In the genomic region with DNA sequence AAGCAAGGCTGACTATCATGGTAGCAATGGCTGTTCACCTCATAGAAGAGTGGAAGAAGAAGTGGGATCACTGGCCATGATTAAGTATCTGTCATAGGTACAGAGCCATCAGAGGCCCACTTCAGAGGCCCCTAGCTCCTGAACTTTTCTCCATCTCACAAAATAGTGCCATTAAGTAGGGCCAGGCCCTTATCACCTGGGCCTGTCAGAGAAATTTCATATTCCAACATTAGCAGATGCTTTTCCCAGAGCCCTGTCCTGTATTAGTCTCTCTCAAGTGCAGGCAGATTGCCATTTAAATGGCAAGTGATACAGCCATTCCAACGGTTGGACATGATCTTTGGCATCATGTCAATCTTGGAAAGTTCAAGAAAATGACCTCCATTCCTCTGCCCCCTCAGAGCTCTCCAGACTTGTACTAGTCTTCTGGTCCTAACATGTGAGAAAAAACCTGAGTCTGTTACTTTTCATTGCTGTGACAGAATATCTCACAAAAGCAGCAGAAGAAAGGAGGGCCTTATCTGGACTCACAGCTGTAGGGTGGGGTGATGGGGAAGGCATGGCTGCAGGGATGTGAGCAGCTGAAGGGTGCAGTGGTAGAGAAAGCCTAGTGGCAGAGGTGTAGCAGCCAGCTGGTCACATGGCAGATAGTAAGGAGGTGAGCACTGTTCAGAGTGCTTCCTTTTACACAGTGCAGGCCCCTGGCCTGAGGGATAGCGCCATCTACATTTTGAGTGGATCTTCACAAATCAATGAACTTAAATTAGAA, we compare ENCODE assay signal across 12 mouse cellular contexts.
A peak's percentile ranks its signal among the peaks of the same experiment; 100 is the strongest.
DNase-seq lines count a peak whose midpoint lies in the region; ATAC-seq and TF ChIP-seq lines count a peak whose summit lies in the region.
"Had no signal": no experiment of that assay in that cellular context is flagged by ENCODE, and none has a peak within 500 bp of the region (broad histone marks: within the 10 kb centered on the region; RNA-seq: fewer than 3 reads in every experiment).

No protein-coding gene starts in this region.

- no peaks in the 10 kb centered on the region for H3K36me3 ChIP-seq in forebrain, embryonic 12.5 days (replicated peaks)
- H3K36me3 ChIP-seq in forebrain, postnatal 0 days (ENCODE audit: insufficient read depth) = no peaks in the 10 kb centered on the region
- no peaks in the 10 kb centered on the region for H3K36me3 ChIP-seq in limb, embryonic 12.5 days
- H3K36me3 ChIP-seq in limb, embryonic 10.5 days = no peaks in the 10 kb centered on the region
- H3K36me3 ChIP-seq in liver, embryonic 16.5 days (ENCODE audit: control insufficient read depth, insufficient read depth) = no peaks in the 10 kb centered on the region
- H3K36me3 ChIP-seq: neural tube, embryonic 13.5 days had no signal

- TF ChIP-seq CTCF in forebrain, postnatal 0 days (IDR thresholded peaks at IDR 0.05; ENCODE audit: low read depth) = no peak
- no peak for TF ChIP-seq CTCF in cerebellum, adult 2 months (IDR thresholded peaks at IDR 0.05; ENCODE audit: borderline replicate concordance, insufficient read depth, low read depth, low read length)

- 0 out of 2 replicates have a peak, but pooled peaks have one; percentile 23 for ATAC-seq in forebrain, embryonic 12.5 days (ENCODE audit: low FRiP score)
- no peak for ATAC-seq in forebrain, postnatal 0 days
- ATAC-seq in limb, embryonic 12.5 days (ENCODE audit: insufficient number of reproducible peaks, insufficient read depth, low FRiP score, low TSS enrichment, low read depth) = peak; percentile 81
- ATAC-seq in liver, embryonic 16.5 days (ENCODE audit: low read depth) = peak; percentile 99

- WGBS in forebrain, embryonic 12.5 days = 76% methylated on average over 2 of the region's 2 CpGs
- WGBS in forebrain, postnatal 0 days = 81% methylated on average over 2 of the region's 2 CpGs
- 84% methylated on average over 2 of the region's 2 CpGs for WGBS in limb, embryonic 12.5 days
- 89% methylated on average over 2 of the region's 2 CpGs for WGBS in limb, embryonic 10.5 days
- 35% methylated on average over 2 of the region's 2 CpGs for WGBS in liver, embryonic 16.5 days (ENCODE audit: insufficient replicate concordance)
- WGBS in cerebellum, adult 2 months = 67% methylated on average over 2 of the region's 2 CpGs

- H3K27ac ChIP-seq in forebrain, embryonic 12.5 days = no peak overlapping the region
- no peak overlapping the region for H3K27ac ChIP-seq in forebrain, postnatal 0 days (ENCODE audit: low read depth, low read length)
- no peak overlapping the region for H3K27ac ChIP-seq in limb, embryonic 12.5 days
- no peak overlapping the region for H3K27ac ChIP-seq in limb, embryonic 10.5 days
- H3K27ac ChIP-seq in liver, embryonic 16.5 days (ENCODE audit: low read length) = peak overlapping the region; percentile 97
- H3K27ac ChIP-seq in cerebellum, adult 2 months (ENCODE audit: insufficient read depth, low read length) = no peak overlapping the region
- H3K27ac ChIP-seq: neural tube, embryonic 13.5 days had no signal

- H3K27me3 ChIP-seq in forebrain, embryonic 12.5 days = no peaks in the 10 kb centered on the region
- H3K27me3 ChIP-seq in forebrain, postnatal 0 days (ENCODE audit: insufficient read depth, low read length) = no peaks in the 10 kb centered on the region
- H3K27me3 ChIP-seq in limb, embryonic 12.5 days = no peaks in the 10 kb centered on the region
- no peaks in the 10 kb centered on the region for H3K27me3 ChIP-seq in limb, embryonic 10.5 days (ENCODE audit: low read depth, poor library complexity, severe bottlenecking)
- H3K27me3 ChIP-seq in liver, embryonic 16.5 days (ENCODE audit: control insufficient read depth, insufficient read depth, low read depth, low read length) = no peaks in the 10 kb centered on the region
- H3K27me3 ChIP-seq in cerebellum, adult 2 months (ENCODE audit: control insufficient read depth, insufficient read depth, low read length) = no peaks in the 10 kb centered on the region
- H3K27me3 ChIP-seq: neural tube, embryonic 13.5 days had no signal

- H3K9ac ChIP-seq in forebrain, embryonic 12.5 days = no peak overlapping the region
- H3K9ac ChIP-seq in forebrain, postnatal 0 days = no peak overlapping the region
- H3K9ac ChIP-seq in limb, embryonic 12.5 days (replicated peaks) = no peak overlapping the region
- H3K9ac ChIP-seq in liver, embryonic 16.5 days (ENCODE audit: low read depth, low read length) = peak overlapping the region; percentile 34
- H3K9ac ChIP-seq: neural tube, embryonic 13.5 days had no signal

- no peak overlapping the region for H3K4me2 ChIP-seq in forebrain, embryonic 12.5 days
- no peak overlapping the region for H3K4me2 ChIP-seq in forebrain, postnatal 0 days (ENCODE audit: low read depth)
- no peak overlapping the region for H3K4me2 ChIP-seq in limb, embryonic 12.5 days
- H3K4me2 ChIP-seq in liver, embryonic 16.5 days (ENCODE audit: low read depth, low read length) = peak overlapping the region; percentile 54
- H3K4me2 ChIP-seq: neural tube, embryonic 13.5 days had no signal

- no peak for DNase-seq in forebrain, postnatal 0 days
- DNase-seq in limb, embryonic 10.5 days (ENCODE audit: low spot score) = no peak
- DNase-seq in c-Kit-positive CD71-positive TER-119-positive erythroid progenitor cells, embryonic 14.5 days (ENCODE audit: low spot score) = peak; percentile 84
- DNase-seq in cerebellum, adult 2 months = no peak
- DNase-seq in urinary bladder, postnatal 25 days (ENCODE audit: low spot score) = no peak
- DNase-seq: adrenal gland, postnatal 10 days; cerebellum, postnatal 10 days; gastrocnemius, postnatal 25 days had no signal

- no peak for TF ChIP-seq POLR2A in cerebellum, adult 2 months (IDR thresholded peaks at IDR 0.05; ENCODE audit: borderline replicate concordance, insufficient read depth, low read length)

- no peaks in the 10 kb centered on the region for H3K9me3 ChIP-seq in forebrain, embryonic 12.5 days
- H3K9me3 ChIP-seq in forebrain, postnatal 0 days (ENCODE audit: low read length) = no peaks in the 10 kb centered on the region
- H3K9me3 ChIP-seq in limb, embryonic 12.5 days = no peaks in the 10 kb centered on the region
- H3K9me3 ChIP-seq in limb, embryonic 10.5 days (replicated peaks) = no peaks in the 10 kb centered on the region
- H3K9me3 ChIP-seq in liver, embryonic 16.5 days (replicated peaks; ENCODE audit: control insufficient read depth, low read length) = no peaks in the 10 kb centered on the region
- H3K9me3 ChIP-seq: neural tube, embryonic 13.5 days had no signal

- no peak overlapping the region for H3K4me3 ChIP-seq in forebrain, embryonic 12.5 days (replicated peaks)
- no peak overlapping the region for H3K4me3 ChIP-seq in forebrain, postnatal 0 days (ENCODE audit: low read depth, low read length)
- no peak overlapping the region for H3K4me3 ChIP-seq in limb, embryonic 12.5 days (replicated peaks)
- no peak overlapping the region for H3K4me3 ChIP-seq in limb, embryonic 10.5 days
- no peak overlapping the region for H3K4me3 ChIP-seq in liver, embryonic 16.5 days (ENCODE audit: low read depth, low read length)
- no peak overlapping the region for H3K4me3 ChIP-seq in cerebellum, adult 2 months (replicated peaks; ENCODE audit: insufficient read depth, low read depth, low read length)
- H3K4me3 ChIP-seq: neural tube, embryonic 13.5 days had no signal

- H3K4me1 ChIP-seq in forebrain, embryonic 12.5 days = peaks cover 8% of the 10 kb centered on the region; the same call in 1 of the 2 replicates
- H3K4me1 ChIP-seq in forebrain, postnatal 0 days (ENCODE audit: insufficient read depth) = no peaks in the 10 kb centered on the region
- H3K4me1 ChIP-seq in limb, embryonic 12.5 days (replicated peaks) = no peaks in the 10 kb centered on the region
- no peaks in the 10 kb centered on the region for H3K4me1 ChIP-seq in limb, embryonic 10.5 days
- H3K4me1 ChIP-seq in liver, embryonic 16.5 days (ENCODE audit: control insufficient read depth, low read depth, low read length) = peaks cover 48% of the 10 kb centered on the region
- H3K4me1 ChIP-seq in cerebellum, adult 2 months (ENCODE audit: control insufficient read depth, insufficient read depth, low read length) = peaks cover 30% of the 10 kb centered on the region
